Mouse (Mus musculus): ENCODE data around the gene Retn. TPM values are rescaled to one million over a fixed set of nuclear protein-coding genes. Genes with fewer than 3 reads are reported as not detected.

Retn gene
- polyA plus RNA-seq, 1 experiment from 2014 or later, result 0.24 TPM

DNA sequence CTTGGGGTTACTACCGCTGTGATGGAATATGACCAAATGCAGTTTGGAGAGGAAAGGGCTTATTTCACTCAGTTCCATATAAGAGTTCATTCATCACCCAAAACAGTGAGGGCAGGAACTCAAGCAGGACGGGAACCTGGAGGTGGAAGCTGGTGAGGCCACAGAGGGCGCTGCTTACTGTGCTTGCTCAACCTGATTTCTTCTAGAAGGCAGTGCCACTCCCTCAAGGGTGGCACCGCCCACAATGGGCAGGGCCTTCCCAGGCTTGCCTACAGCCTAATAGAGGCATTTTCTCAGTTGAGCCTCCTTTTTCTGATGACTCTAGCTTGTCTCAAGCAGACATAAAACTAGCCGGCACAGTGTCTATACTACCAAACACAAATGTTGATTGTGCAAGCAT is 9.8 kb upstream of the Retn start:
- Histone ChIP-seq H3K4me1 (peaks cover 5% of the 10 kb centered on the region; the same call in 1 of the 2 replicates), H3K27ac (replicated peaks) (no peak overlapping the region), H3K9me3 (no peaks in the 10 kb centered on the region), H3K27me3 (replicated peaks; ENCODE audit: low read depth, poor library complexity, severe bottlenecking) (no peaks in the 10 kb centered on the region), H3K36me3 (replicated peaks) (peaks cover 3% of the 10 kb centered on the region; the same call in 1 of the 2 replicates), H3K4me3 (no peak overlapping the region)
- WGBS, result 21% methylated on average over 5 of the region's 5 CpGs
- DNase-seq (ENCODE audit: low spot score), result peak; percentile 11

- H3K36me3 ChIP-seq (replicated peaks), result no peaks in the 10 kb centered on the region
- H3K27ac ChIP-seq (replicated peaks), result no peak overlapping the region
- H3K9me3 ChIP-seq, result no peaks in the 10 kb centered on the region
- peaks cover 5% of the 10 kb centered on the region; the same call in 1 of the 2 replicates for H3K4me1 ChIP-seq
- DNase-seq (ENCODE audit: low spot score), result no peak
- no peak overlapping the region for H3K4me3 ChIP-seq
- H3K27me3 ChIP-seq (replicated peaks; ENCODE audit: low read depth, poor library complexity, severe bottlenecking), result no peaks in the 10 kb centered on the region
- WGBS, result 82% methylated on average over 6 of the region's 6 CpGs
These were observed 8.6 kb upstream of the Retn start for GRCm38 (mm10) chr8:3646824-3647531.

DNA sequence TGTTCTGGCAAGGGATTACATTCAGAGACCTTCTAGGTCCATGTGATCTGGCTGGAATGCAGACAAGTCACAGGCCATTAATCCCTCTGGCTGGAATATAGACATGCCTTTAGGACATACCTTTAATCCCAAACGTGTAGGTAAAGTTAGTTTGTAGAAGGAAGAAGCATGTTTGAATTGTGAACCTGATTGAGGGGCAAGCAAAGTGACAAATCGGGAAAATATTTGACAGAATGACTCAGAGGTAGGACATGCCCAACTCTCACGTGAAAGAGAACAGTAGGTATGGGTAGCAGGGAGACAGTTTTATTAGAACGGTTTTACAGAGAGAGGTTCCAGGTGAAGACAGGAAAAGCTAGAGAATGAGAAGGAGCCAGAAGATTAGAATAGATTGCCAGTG is 8.0 kb upstream of the Retn start:
- no peak for DNase-seq (ENCODE audit: low spot score)
- Histone ChIP-seq H3K9me3 (no peaks in the 10 kb centered on the region), H3K4me3 (no peak overlapping the region), H3K27me3 (replicated peaks; ENCODE audit: low read depth, poor library complexity, severe bottlenecking) (no peaks in the 10 kb centered on the region), H3K36me3 (replicated peaks) (no peaks in the 10 kb centered on the region), H3K27ac (replicated peaks) (no peak overlapping the region), H3K4me1 (peaks cover 5% of the 10 kb centered on the region; the same call in 1 of the 2 replicates)
- WGBS, result 80% methylated on average over 4 of the region's 4 CpGs

DNA sequence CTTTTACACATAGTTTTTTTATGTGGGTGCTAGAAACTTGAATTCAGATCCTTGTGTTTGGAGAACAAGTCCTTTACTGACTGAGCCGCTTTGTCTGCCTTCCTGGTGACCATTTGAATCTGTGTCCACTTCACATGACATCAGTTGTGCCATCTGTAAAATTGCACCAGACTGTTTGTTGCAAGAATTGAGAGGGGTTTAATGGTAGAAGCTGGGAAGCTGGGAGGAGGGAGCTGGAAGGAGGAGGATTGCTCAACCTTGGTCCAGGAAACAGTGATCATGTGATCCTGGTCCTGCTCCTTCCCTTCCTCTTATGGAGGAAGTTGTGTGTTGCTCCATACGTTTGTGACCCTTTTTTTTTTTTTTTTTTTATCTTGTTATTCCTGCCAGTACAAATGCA is 7.3 kb upstream of the Retn start:
- 76% methylated on average over 2 of the region's 2 CpGs for WGBS
- Histone ChIP-seq H3K4me3 (no peak overlapping the region), H3K27ac (replicated peaks) (no peak overlapping the region), H3K4me1 (peaks cover 5% of the 10 kb centered on the region; the same call in 1 of the 2 replicates), H3K9me3 (no peaks in the 10 kb centered on the region), H3K36me3 (replicated peaks) (no peaks in the 10 kb centered on the region), H3K27me3 (replicated peaks; ENCODE audit: low read depth, poor library complexity, severe bottlenecking) (no peaks in the 10 kb centered on the region)
- no peak for DNase-seq (ENCODE audit: low spot score)

DNA sequence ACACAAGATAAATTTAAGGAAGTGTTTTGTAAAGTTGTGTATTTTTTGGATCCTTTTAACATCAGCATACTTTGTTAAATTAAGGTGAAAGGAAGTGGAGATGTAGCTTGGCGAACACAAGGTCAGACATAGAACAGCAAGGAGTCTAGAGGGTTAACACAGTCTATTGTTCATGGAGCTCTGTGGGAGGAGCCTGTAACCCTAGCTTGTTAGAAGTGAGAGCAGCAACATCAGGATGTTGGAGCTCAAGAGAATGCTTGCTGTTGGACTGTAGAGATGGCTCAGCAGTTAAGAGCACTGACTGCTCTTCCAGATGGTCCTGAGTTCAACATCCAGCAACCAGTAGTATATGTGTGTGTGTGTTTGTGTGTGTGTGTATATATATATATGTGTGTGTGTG is 6.6 kb upstream of the Retn start:
- Histone ChIP-seq H3K36me3 (replicated peaks) (no peaks in the 10 kb centered on the region), H3K9me3 (no peaks in the 10 kb centered on the region), H3K4me3 (no peak overlapping the region), H3K27ac (replicated peaks) (no peak overlapping the region; the same call in 1 of the 2 replicates), H3K27me3 (replicated peaks; ENCODE audit: low read depth, poor library complexity, severe bottlenecking) (no peaks in the 10 kb centered on the region), H3K4me1 (peaks cover 5% of the 10 kb centered on the region; the same call in 1 of the 2 replicates)
- DNase-seq (ENCODE audit: low spot score), result no peak
- WGBS, result 42% methylated on average over 1 of the region's 1 CpGs

DNA sequence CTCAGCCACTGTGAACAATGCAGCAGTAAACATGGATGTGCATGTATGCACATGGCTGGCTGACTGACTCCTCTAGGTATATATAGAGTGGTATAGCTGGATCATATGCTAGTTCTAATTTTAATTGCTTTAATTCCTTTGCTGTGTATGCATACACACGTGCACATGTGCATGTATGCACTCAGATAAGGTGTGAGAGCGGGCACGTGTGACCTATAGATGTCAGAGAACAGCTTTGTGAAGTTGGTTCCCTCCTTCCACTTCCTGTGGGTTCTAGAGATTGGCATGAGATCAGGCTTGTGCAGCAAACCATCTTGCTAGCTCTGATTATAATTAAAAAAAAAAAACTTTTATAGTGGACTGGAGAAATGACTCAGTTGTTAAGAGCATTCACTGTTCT is 2.7 kb upstream of the Retn start:
- no peak overlapping the region for H3K4me3 ChIP-seq
- no peak for DNase-seq (ENCODE audit: low spot score)
- peaks cover 17% of the 10 kb centered on the region for H3K4me1 ChIP-seq
- H3K36me3 ChIP-seq (replicated peaks), result no peaks in the 10 kb centered on the region
- no peaks in the 10 kb centered on the region for H3K27me3 ChIP-seq (replicated peaks; ENCODE audit: low read depth, poor library complexity, severe bottlenecking)
- H3K27ac ChIP-seq (replicated peaks), result no peak overlapping the region
- 63% methylated on average over 3 of the region's 3 CpGs for WGBS
- no peaks in the 10 kb centered on the region for H3K9me3 ChIP-seq

DNA sequence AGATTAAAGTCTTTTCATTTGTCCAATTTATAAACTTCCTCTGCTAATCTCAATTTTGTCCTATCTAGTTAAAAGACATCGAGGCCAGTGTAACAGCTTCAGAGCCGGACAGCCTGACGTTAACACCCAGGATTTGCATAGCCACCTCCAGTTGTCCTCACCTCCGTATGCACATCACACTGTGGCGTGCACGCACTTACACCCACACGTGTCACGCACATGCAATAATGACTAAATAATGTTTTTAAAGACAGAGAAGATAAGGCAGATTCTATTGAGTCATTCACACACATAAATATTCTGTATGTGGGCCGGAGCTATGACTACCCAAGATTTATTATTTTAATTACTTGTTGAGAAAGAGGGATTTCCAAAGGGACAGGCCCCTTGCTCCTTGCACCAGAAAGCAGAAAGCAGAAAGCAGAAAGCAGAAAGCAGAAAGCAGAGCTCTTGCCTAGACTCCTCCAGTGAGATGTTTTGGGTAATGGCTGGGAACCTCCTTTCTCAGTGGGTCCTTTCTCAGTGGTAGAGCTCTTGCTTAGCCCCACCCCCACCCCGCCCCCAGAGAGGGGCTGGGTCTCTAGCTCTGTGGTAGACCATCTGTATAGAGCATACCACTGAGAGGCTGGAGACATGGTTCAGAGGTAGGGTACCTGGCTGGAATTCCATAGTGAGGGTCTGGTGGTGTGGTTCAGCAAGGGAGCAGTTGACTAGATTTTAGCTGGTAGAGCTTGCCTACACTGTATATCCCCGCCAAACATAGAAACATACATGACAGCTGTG is 653 bp upstream of the Retn start:
- Histone ChIP-seq H3K27me3 (replicated peaks; ENCODE audit: low read depth, poor library complexity, severe bottlenecking) (no peaks in the 10 kb centered on the region), H3K27ac (replicated peaks) (no peak overlapping the region), H3K4me3 (no peak overlapping the region), H3K36me3 (replicated peaks) (no peaks in the 10 kb centered on the region), H3K9me3 (no peaks in the 10 kb centered on the region), H3K4me1 (peaks cover 13% of the 10 kb centered on the region)
- 76% methylated on average over 11 of the region's 11 CpGs for WGBS
- no peak for DNase-seq (ENCODE audit: low spot score)

DNA sequence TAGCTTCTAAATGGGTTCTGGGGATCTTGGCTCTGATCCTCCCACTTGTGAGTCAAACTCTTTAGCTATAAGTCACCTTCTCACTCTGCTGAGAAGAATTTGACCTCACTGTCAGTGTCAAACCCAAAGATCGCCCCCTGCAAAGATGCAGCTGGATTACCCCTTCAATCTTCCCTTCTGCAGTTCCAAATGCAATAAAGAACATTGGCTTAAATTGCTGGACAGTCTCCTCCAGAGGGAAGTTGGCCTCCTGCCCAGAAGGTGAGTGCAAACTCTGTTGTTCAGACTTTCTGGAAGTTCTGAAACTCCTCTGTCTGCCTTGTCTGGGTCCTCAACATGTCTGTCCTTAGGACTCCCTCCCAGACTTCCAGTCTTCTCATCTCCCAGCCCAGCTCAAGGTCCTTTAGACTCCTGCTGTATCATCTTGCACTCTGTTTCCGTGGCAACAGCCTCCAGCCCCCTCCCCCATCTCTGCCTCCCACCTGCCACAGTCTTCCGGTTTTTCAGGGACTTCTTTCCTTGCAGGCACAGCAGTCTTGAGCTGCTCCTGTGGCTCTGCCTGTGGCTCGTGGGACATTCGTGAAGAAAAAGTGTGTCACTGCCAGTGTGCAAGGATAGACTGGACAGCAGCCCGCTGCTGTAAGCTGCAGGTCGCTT is 1.3 kb downstream of the Retn start:
- Histone ChIP-seq H3K36me3 (replicated peaks) (no peaks in the 10 kb centered on the region), H3K4me1 (peaks cover 13% of the 10 kb centered on the region), H3K27ac (replicated peaks) (no peak overlapping the region), H3K27me3 (replicated peaks; ENCODE audit: low read depth, poor library complexity, severe bottlenecking) (no peaks in the 10 kb centered on the region), H3K9me3 (no peaks in the 10 kb centered on the region), H3K4me3 (peak overlapping the region; percentile 36)
- WGBS, result 25% methylated on average over 7 of the region's 7 CpGs
- DNase-seq (ENCODE audit: low spot score), result peak; percentile 62

DNA sequence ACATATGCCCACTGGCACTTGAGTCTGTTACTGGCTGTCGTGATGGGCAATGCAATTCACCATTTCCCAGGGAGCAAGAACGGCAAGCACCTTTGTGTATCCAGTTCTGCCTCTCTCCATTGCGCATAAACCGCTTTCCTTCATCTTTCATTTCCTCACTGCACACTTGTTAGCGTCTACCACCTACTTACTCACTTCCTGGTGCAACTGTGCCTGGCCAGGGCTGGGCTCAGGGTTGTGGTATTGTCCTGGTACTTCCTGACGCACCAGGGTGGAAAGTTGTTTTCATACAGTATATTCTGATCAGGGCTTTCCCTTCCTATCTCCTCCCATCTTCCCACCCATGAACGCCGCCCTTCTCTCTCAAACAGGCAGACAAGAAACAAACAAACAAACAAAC is 5.3 kb downstream of the Retn start:
- Histone ChIP-seq H3K4me3 (no peak overlapping the region), H3K27me3 (replicated peaks; ENCODE audit: low read depth, poor library complexity, severe bottlenecking) (no peaks in the 10 kb centered on the region), H3K9me3 (no peaks in the 10 kb centered on the region), H3K4me1 (peaks cover 13% of the 10 kb centered on the region), H3K27ac (replicated peaks) (no peak overlapping the region), H3K36me3 (replicated peaks) (no peaks in the 10 kb centered on the region)
- WGBS, result 84% methylated on average over 8 of the region's 8 CpGs
- no peak for DNase-seq (ENCODE audit: low spot score)

DNA sequence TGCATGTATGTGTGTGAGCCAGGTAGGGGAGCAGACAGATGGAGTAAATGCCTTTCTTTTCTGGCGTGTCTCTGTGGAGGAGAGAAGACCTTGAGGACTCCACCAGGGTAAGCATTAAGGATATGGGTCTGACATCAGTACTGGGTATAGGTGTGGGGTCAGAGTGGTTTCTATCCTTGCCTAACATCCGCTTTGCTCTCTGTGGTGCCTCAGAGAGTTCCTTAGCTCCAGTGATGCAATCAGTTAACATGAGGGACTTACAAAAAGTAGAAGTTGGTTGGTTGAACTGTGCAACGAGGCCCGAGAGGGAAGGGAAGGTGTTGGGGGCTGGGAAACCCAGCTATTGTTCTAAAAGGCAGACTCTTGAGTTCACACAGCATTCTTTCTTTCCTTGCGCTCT is 8.8 kb downstream of the Retn start:
- no peak for DNase-seq (ENCODE audit: low spot score)
- Histone ChIP-seq H3K4me1 (no peaks in the 10 kb centered on the region), H3K27me3 (replicated peaks; ENCODE audit: low read depth, poor library complexity, severe bottlenecking) (no peaks in the 10 kb centered on the region), H3K27ac (replicated peaks) (no peak overlapping the region), H3K36me3 (replicated peaks) (no peaks in the 10 kb centered on the region), H3K9me3 (no peaks in the 10 kb centered on the region), H3K4me3 (no peak overlapping the region)
- WGBS, result 75% methylated on average over 5 of the region's 5 CpGs

DNA sequence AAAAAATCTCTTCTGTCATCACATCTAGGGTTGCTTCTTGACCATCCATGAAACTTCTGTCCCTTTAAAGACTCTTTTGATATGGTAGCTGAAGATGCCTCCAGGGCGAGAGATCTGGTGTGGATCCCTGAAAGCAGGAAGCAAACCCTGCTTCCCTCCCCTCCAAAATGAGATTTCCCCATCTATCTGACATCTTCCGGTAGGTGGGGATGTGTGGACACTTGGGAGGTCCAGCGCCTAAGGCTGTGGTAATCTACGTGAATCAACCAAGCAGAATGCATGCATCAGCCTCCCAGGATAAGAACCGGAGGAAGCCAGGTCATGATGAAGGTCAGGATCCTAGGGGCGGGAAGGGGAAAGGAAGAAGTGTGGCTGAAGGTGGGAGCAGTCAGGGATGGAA is 9.9 kb downstream of the Retn start, which contains the start of gene Mcemp1:
Gene Mcemp1 (plus strand): TSS at position 248 of the 400 bp plus-strand sequence.
- Histone ChIP-seq H3K36me3 (replicated peaks) (no peaks in the 10 kb centered on the region), H3K4me3 (no peak within 1 kb of the TSS), H3K4me1 (no peaks in the 10 kb centered on the region), H3K27me3 (replicated peaks; ENCODE audit: low read depth, poor library complexity, severe bottlenecking) (no peaks in the 10 kb centered on the region), H3K27ac (replicated peaks) (no peak within 1 kb of the TSS), H3K9me3 (no peaks in the 10 kb centered on the region)
- 70% methylated on average over 6 of the region's 6 CpGs for WGBS
- DNase-seq (ENCODE audit: low spot score), result no peak

- Histone ChIP-seq H3K27me3 (replicated peaks; ENCODE audit: low read depth, poor library complexity, severe bottlenecking) (no peaks in the 10 kb centered on the region), H3K27ac (replicated peaks) (no peak overlapping the region), H3K36me3 (replicated peaks) (no peaks in the 10 kb centered on the region), H3K4me1 (peaks cover 7% of the 10 kb centered on the region), H3K4me3 (no peak overlapping the region), H3K9me3 (no peaks in the 10 kb centered on the region)
- 85% methylated on average over 2 of the region's 2 CpGs for WGBS
- no peak for DNase-seq (ENCODE audit: low spot score)
These were observed 14.8 kb downstream of the Retn start for GRCm38 (mm10) chr8:3670388-3670787.

Measured in embryonic facial prominence, embryonic 10.5 days (tissue).